Mouse (Mus musculus) heart, adult 2 months (tissue): ENCODE measurements around the gene Pdcd6ip. TPM values are rescaled to one million over a fixed set of nuclear protein-coding genes. Genes with fewer than 3 reads are reported as not detected.

Source experiments
- DNase-seq, 2 experiments: peaks; one replicate each; pipeline ENCODE4 v3.0.0; 2021
- H3K27ac ChIP-seq: fragments of 200-600 bp; 2 replicates; pipeline ENCODE4 v1.8.1; 2022
- H3K27me3 ChIP-seq: fragments of 200-500 bp; 2 replicates; pipeline ENCODE4 v1.6.1; 2012; ENCODE audit warnings: mild to moderate bottlenecking, low read length, inconsistent platforms, mixed read lengths; ENCODE audit not compliant: control insufficient read depth, insufficient read depth
- H3K36me3 ChIP-seq: fragments of 200-500 bp; 2 replicates; pipeline ENCODE4 v1.6.1; 2012; ENCODE audit warnings: low read length, inconsistent platforms; ENCODE audit not compliant: control insufficient read depth, insufficient read depth
- H3K4me1 ChIP-seq: fragments of 200-500 bp; 2 replicates; pipeline ENCODE4 v1.6.1; 2011; ENCODE audit warnings: low read length; ENCODE audit not compliant: control insufficient read depth, insufficient read depth
- H3K4me3 ChIP-seq: fragments of 200-600 bp; 2 replicates; pipeline ENCODE4 v1.8.1; 2022
- H3K79me2 ChIP-seq: fragments of 200-500 bp; replicated peaks from 2 replicates; pipeline ENCODE4 v1.6.1; 2012; ENCODE audit warnings: mild to moderate bottlenecking, inconsistent platforms, low read length, moderate library complexity, mixed read lengths; ENCODE audit not compliant: control insufficient read depth, insufficient read depth
- H3K9ac ChIP-seq: fragments of 200-500 bp; 2 replicates; pipeline ENCODE4 v1.6.1; 2012; ENCODE audit warnings: low read depth, mild to moderate bottlenecking, control low read depth, inconsistent platforms, low read length, mixed read lengths
- CTCF ChIP-seq: fragments of 200-600 bp; IDR thresholded peaks from 2 replicates; pipeline ENCODE4 v1.8.1; 2022; ENCODE audit warnings: antibody characterized with exemption, mild to moderate bottlenecking, moderate library complexity
- EP300 ChIP-seq: fragments of 200-500 bp; IDR thresholded peaks from 2 replicates; pipeline ENCODE4 v1.6.1; 2011; ENCODE audit warnings: low read depth, low read length, control low read depth; ENCODE audit not compliant: insufficient read depth
- POLR2A ChIP-seq: fragments of 200-500 bp; IDR thresholded peaks from 2 replicates; pipeline ENCODE4 v1.6.1; 2011; ENCODE audit warnings: mild to moderate bottlenecking, low read depth, low read length, control low read depth; ENCODE audit not compliant: insufficient read depth
- WGBS: fragments of 180-500 bp; shearing (Covaris S2); methylation state at CpG from one replicate; pipeline ENCODE4 v1.1.7; 2018; 5-methylcytosine and 5-hydroxymethylcytosine counted together
- intact Hi-C: fragments of 180-260 bp; cut with DNase I; formaldehyde crosslinking; loops from one replicate; pipeline ENCODE4 v1.15.1; 2025
- polyA plus RNA-seq: library from polyadenylated mRNA; depleted of rRNA; stranded (reverse); fragments of >200 nt; gene quantifications from 2 replicates; pipeline ENCODE4 v1.2.3, GENCODE M21; 2012
- total RNA-seq, 2 experiments: library from RNA; stranded (reverse); gene quantifications; 2 replicates each; pipeline ENCODE4 v1.2.3; 2021

The Pdcd6ip gene
- total and polyA plus RNA-seq, 3 experiments = 35.7 to 63.3 (median 56.0) TPM

DNA sequence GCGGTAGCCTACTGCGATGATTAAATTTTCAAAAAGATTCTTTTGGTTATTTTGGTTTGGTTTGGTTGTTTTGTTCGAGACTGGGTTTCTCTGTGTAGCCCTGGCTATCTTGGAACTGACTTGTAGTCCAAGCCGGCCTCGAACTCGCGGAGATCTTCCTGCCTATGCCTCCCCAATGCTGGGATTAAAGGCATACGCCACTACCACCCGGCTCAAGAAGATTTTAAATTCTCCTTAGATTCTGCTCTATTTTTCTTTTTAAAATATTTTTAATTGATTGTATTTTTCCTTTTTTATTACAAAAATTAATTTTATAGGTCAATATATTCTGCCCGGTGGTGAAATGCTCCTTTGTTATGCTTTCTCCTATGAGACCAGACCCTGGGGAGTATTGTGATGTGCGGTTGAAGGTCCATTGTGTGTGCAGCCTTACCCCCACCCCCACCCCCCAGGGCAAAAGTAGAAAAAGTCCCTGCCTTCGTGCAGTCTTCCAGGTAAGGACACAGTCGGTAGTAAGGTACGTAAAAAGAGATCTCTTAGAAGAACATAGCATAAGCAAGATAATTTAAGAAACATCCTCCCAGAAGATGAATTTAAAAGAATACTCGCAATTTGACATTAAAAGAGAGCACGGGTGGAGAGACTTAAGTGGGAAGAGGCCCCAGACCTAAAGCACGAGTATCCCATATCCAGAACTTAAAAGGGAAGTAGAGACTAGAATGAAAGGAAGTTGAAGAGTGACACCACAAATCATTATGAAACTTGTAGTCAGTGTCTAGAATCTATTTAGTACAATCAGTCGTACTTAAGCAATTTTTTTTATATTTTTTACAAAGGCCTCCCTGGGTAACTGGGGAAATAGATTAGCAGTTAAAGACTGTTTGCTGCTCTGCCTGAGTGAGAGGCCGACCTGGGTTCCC is 562 bp upstream of the Pdcd6ip start:
- Histone ChIP-seq H3K9ac (peak overlapping the region; percentile 99; the same call in 1 of the 2 replicates), H3K36me3 (peaks cover 3% of the 10 kb centered on the region), H3K4me3 (peak overlapping the region; percentile 99), H3K27ac (peak overlapping the region; percentile 96), H3K79me2 (peaks cover 9% of the 10 kb centered on the region; the same call in 1 of the 2 replicates), H3K4me1 (peaks cover 15% of the 10 kb centered on the region), H3K27me3 (no peaks in the 10 kb centered on the region)
- TF ChIP-seq POLR2A (no peak), EP300 (no peak), CTCF (no peak)
- WGBS = 49% methylated on average over 19 of the region's 19 CpGs
- DNase-seq = no peak
- intact Hi-C loops = no loop called here

DNA sequence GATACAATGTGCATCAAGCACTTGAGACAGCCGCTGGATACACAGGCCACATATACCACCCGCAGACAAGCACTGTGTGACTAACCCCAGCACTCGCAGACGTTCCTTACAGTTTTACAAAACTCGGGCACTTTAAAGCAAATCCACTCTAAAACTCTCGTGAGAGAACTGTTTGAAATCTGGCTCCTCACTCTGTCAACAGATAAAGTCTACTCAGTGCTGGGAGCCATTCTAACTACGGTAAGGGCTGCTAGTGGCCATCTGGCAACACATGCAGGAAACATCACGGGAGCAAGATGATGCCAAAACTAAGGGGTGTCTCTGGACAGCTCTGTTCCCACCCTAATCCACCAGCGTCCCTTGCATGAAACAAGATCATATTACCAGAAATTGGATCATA is 1.2 kb downstream of the Pdcd6ip start:
- TF ChIP-seq EP300 (no peak), CTCF (no peak), POLR2A (no peak)
- Histone ChIP-seq H3K27ac (peak overlapping the region; percentile 96), H3K4me3 (peak overlapping the region; percentile 99), H3K27me3 (no peaks in the 10 kb centered on the region), H3K36me3 (peaks cover 7% of the 10 kb centered on the region), H3K4me1 (peaks cover 19% of the 10 kb centered on the region), H3K79me2 (peaks cover 12% of the 10 kb centered on the region), H3K9ac (peak overlapping the region; percentile 46)
- WGBS = 10% methylated on average over 9 of the region's 9 CpGs
- peak in 1 of 2 experiments; percentile 13 for DNase-seq
- intact Hi-C loops = loop anchor here (2.0 kb wide), 1 partner anchor 34 kb away; the partner anchor contains the start of gene Clasp2

DNA sequence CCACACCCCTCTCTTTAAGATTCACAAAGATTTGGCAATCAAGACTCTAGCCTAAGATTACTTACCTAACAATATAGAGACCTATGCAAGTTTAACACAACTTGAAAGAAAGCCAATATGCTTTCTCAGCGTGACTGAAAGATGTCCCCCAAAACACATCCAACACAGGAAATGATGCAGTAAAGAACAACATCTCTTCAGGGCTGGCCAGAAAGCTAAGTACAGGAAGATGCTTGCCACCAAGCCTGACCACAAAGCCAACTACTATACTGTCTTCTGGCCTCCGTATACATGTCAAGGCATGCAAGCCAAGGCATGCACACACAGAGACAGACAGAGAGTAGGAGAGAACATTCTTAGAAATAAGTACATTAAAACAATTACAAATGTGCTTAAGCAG is 2.0 kb downstream of the Pdcd6ip start:
- no peak for DNase-seq
- intact Hi-C loops = loop anchor here (2.0 kb wide), 1 partner anchor 35 kb away; the partner anchor contains the start of gene Clasp2
- Histone ChIP-seq H3K4me1 (peaks cover 22% of the 10 kb centered on the region), H3K9ac (no peak overlapping the region), H3K79me2 (peaks cover 16% of the 10 kb centered on the region), H3K27ac (no peak overlapping the region), H3K27me3 (no peaks in the 10 kb centered on the region), H3K36me3 (peaks cover 10% of the 10 kb centered on the region), H3K4me3 (no peak overlapping the region; the same call in 1 of the 2 replicates)
- WGBS = 28% methylated on average over 2 of the region's 2 CpGs
- TF ChIP-seq EP300 = no peak
- TF ChIP-seq CTCF = no peak
- TF ChIP-seq POLR2A = no peak

DNA sequence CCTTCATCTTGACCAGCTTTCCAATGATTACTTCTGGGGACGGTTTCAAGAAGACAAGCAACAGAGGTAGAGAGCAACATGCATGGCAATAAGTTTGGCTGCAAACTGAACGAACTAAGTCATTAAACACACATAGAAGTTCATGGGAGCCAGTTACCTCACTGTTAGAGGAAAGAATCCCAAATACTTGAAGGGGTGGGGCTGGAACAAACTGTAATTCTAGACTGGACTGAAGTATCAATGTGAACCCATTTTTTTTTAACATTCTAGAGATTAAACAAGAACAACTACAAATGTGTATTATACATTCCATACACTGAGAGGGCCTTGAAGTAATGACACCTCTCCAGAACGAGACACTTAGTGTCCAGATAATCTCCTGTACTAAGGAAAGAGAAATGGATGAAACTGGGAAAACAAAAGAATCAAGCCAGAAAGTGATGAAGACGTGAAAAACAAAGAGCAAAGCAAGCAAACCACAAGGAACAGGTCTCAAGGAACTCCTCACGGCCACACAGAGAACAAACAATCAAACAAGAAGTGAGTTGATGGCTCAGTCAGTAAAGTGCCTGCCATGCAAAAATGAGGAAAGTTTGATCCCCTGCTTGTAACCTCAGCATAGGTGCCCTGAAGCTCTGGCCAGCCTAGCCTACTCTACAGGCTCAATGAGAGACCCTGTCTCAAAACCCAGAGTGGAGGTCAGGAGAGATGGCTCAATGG is 6.5 kb downstream of the Pdcd6ip start:
- no peak overlapping the region for H3K4me3 ChIP-seq
- WGBS = 70% methylated on average over 5 of the region's 5 CpGs
- TF ChIP-seq CTCF (no peak), EP300 (no peak), POLR2A (no peak)
- no peak overlapping the region for H3K27ac ChIP-seq
- intact Hi-C loops = no loop called here
- no peak for DNase-seq
- H3K9ac ChIP-seq = no peak overlapping the region
- peaks cover 17% of the 10 kb centered on the region for H3K79me2 ChIP-seq
- H3K36me3 ChIP-seq = peaks cover 23% of the 10 kb centered on the region
- H3K27me3 ChIP-seq = no peaks in the 10 kb centered on the region
- H3K4me1 ChIP-seq = peaks cover 21% of the 10 kb centered on the region

DNA sequence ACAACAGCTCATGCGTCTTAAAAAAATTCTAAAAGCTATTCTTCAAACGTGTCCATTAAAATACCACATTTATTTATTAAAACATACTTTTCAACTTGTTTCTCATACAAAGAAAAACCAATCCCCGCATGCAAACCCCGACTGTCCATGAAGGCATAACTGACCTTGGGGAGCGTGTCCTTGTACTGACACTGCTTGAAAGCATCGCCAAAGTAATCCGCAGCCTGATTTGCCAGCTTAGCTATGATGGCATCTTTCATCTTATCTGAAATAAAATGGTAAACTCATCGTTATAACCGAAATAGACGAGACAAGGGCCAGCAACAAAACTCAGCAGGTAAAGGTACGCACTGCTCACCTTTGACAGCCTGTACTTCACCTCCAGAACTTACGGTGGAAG is 20.6 kb downstream of the Pdcd6ip start:
- H3K27me3 ChIP-seq = no peaks in the 10 kb centered on the region
- intact Hi-C loops = no loop called here
- TF ChIP-seq CTCF (no peak), EP300 (no peak), POLR2A (no peak)
- H3K4me3 ChIP-seq = no peak overlapping the region
- peaks cover 5% of the 10 kb centered on the region; the same call in 1 of the 2 replicates for H3K36me3 ChIP-seq
- 90% methylated on average over 12 of the region's 12 CpGs for WGBS
- no peak for DNase-seq
- no peaks in the 10 kb centered on the region; the same call in 1 of the 2 replicates for H3K79me2 ChIP-seq
- H3K4me1 ChIP-seq = no peaks in the 10 kb centered on the region
- no peak overlapping the region for H3K27ac ChIP-seq
- H3K9ac ChIP-seq = no peak overlapping the region

DNA sequence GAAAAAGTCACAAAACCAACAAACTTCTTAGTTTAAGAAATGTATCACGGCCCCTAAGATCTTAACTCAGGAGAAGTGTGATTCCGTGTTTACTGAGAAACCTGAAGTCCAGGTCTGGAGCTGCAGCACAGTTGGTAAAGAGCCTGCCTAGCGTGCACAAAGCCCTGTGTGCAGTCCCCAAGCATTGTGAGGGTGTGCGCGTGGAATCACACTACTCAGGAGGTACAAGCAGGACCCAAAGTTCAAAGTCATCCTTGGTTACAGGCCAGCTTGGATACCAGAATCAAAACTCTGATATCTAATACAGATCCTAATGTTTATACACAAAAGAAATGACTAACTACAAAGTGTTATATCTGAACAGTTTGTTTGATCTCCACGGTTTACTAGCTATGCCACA is 34.3 kb downstream of the Pdcd6ip start:
- intact Hi-C loops = loop anchor here (5.0 kb wide), 1 partner anchor 174 kb away; no protein-coding TSS in a partner anchor
- no peaks in the 10 kb centered on the region for H3K4me1 ChIP-seq
- H3K4me3 ChIP-seq = no peak overlapping the region
- no peak overlapping the region for H3K9ac ChIP-seq
- no peak overlapping the region for H3K27ac ChIP-seq
- H3K36me3 ChIP-seq = no peaks in the 10 kb centered on the region; the same call in none of the 2 replicates
- 93% methylated on average over 6 of the region's 6 CpGs for WGBS
- no peaks in the 10 kb centered on the region for H3K79me2 ChIP-seq
- TF ChIP-seq POLR2A = no peak
- TF ChIP-seq CTCF = no peak
- TF ChIP-seq EP300 = no peak
- no peaks in the 10 kb centered on the region for H3K27me3 ChIP-seq
- no peak for DNase-seq
